Mouse (Mus musculus): ENCODE data around the gene Ugdh.

The Ugdh gene

GRCm38 (mm10) chr5:65428321-65428720, 7.4 kb downstream of the Ugdh start:
- no peak for DNase-seq (ENCODE audit: low spot score)

DNA sequence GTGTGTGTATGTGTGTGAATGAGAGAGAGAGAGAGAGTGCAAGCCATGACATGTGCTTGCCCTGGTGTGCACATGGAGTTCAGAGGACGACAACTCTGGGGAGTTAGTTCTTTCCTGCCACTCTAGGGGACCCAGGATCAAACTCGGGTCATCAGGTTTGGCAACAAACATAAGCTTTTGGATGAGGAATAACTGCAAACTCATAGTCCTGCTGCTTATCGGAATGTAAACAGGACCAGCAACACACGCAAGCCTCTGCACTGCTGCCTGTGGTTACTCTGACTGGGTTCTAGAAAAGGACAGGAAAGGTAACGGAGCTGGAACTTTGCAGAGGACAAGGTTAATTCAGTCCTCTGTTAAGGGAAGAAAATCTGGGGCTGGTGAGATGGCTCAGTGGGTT, 10.5 kb downstream of the Ugdh start:
- no peak for DNase-seq (ENCODE audit: low spot score)

GRCm38 (mm10) chr5:65424215-65424614, 11.5 kb downstream of the Ugdh start:
- DNase-seq (ENCODE audit: low spot score): no peak

DNA sequence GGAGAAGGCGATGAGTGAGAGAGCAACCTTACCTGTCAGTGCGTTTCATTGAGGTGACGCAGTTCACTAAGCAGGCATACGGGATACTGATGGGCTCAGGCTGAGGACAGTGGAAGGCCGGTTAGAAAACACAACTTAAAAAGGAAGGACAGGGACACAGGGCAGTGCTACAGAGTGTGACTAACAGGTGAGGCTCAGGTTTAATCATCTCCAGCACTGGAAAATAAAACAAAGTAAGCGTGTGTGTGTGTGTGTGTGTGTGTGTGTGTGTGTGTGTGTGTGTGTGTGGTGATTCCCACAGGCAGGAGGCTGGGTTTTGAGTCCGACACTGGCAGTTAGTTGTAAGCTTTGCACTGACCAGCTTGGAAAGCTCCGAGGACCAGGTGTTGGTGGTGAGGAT, 12.9 kb downstream of the Ugdh start:
- no peak for DNase-seq (ENCODE audit: low spot score)

- DNase-seq (ENCODE audit: low spot score): no peak
Measured at GRCm38 (mm10) chr5:65420822-65421221, 14.9 kb downstream of the Ugdh start.

DNA sequence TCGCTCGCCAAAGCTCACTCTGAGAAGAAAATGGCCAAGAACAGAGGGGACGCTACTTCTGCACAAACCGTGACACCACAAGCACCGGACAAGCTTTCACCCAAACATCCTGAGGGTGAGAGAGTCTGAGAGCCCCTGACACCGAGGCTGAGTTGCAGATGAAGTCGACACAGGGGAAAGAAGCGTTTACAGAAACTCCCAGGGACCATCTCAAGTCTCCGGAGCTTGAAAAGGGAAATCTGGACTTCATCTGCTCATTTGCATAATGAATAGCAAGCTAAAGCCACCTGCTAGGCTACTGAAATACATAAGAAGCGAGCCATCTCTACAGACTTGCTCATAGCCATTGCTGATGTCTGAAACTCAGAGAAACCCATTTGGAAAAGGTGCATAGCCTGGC, 16.6 kb downstream of the Ugdh start:
- DNase-seq (ENCODE audit: low spot score): no peak

- peak; percentile 57 for DNase-seq (ENCODE audit: low spot score)
Measured at GRCm38 (mm10) chr5:65415653-65416458, 19.9 kb downstream of the Ugdh start.

- no peak for DNase-seq (ENCODE audit: low spot score)
Measured at GRCm38 (mm10) chr5:65407989-65408388, 27.8 kb downstream of the Ugdh start.

DNA sequence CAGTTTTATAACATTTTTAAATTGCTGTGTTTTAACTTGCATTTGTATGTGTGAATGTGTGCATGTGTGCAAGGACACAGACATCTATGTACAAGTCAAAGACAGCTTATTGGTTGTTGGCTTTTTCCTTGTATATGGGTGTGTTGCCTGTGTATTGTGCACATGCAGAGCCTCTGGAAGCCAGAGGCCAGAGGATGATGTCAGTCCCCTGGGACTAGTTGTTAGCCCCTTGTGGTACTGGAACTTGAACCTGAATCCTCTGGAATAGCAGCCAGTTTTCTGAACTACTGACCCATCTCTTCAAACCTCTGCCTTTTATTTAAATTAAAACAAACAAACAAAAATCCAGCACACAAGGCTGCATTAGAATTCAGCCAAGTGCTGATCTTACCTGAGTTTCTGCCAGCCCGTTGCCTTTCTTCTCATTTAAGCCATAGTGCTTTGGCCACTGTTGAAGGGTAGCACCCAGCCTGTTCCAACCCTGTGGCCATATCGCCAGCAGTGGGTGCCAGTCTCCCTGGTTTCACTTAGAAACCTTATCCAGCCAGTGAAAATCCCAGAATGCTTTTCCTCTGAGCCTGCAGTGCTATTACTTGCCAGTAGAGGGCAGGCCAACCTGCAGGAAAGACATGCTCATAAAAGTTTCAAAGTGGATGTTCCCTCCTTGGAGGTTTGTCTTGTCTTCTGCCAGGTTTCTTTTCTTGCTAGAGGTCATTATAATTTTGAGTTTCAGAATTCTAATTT, 34.3 kb downstream of the Ugdh start:
- DNase-seq (ENCODE audit: low spot score): peak; percentile 77

DNA sequence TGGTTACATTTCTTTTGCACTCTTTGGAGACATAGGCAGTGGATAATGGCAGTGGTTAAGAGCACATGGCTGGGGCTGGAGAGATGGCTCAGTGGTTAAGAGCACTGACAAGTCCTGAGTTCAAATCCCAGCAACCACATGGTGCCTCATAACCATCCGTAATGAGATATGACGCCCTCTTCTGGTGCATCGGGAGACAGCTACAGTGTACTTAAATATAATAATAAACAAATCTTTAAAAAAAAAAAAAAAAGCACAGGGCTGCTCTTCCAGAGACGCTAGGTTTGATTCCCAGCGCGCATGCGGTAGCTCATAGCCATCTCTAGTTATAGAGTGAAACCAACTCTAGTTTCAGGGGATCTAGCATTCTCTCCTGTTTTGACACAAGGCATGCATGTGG, 41.3 kb downstream of the Ugdh start:
- DNase-seq (ENCODE audit: low spot score): no peak

GRCm38 (mm10) chr5:65391753-65392152, 44.0 kb downstream of the Ugdh start:
- DNase-seq (ENCODE audit: low spot score): no peak

DNA sequence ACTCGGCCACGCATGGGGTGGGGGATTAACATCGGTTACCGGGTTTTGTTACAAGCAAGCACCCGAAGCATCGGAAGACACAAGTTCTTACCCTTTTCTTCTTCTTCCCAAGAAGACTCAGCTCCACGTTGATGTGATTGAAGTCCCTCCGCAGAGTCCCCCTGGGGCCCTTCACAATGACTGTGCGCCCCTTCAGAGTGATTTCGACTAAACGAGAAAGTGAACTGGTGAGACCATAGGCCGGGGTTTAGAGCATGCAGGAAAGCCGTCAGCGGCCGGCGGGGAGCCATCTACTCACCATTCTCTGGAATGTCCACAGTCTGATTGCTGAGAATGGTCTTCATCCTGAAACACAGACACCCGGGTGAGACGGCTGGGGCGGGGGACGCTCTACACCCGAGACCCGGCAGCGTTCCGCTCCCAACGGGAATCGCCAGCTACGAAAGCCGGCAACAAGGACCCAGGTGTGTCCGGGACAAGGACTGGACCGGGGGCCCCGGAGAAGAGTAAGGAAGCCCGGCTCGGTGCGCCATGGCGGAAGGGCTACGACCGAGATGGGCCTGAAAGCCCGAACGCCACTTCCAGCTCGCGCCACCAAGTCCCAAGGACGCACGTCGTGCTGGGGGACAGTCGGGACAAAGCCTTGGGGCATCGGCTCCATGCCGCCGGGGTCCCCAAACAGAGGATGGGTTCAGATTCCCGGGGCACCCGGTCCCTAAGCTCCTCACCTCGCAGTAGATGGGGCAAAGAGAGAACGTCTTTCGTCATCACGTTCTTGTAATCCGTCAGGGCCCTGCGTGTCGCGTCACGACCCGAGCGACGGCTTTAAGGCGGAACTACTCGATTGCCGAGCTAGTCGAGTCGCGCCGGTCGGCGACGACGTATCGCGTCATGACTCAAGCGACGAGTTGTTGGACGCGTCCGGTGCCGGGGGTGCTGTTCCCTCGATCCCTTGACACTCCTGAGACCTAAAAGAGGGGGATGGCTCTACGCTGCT, 44.8 kb downstream of the Ugdh start, which contains the start of the genes Rpl9 and Lias:
Gene Rpl9, minus strand, starts transcription at position 797 of the 997 bp plus-strand sequence.
Gene Lias, plus strand, starts transcription at position 850 of the 997 bp plus-strand sequence.
- peak; percentile 99 for DNase-seq (ENCODE audit: low spot score)

DNA sequence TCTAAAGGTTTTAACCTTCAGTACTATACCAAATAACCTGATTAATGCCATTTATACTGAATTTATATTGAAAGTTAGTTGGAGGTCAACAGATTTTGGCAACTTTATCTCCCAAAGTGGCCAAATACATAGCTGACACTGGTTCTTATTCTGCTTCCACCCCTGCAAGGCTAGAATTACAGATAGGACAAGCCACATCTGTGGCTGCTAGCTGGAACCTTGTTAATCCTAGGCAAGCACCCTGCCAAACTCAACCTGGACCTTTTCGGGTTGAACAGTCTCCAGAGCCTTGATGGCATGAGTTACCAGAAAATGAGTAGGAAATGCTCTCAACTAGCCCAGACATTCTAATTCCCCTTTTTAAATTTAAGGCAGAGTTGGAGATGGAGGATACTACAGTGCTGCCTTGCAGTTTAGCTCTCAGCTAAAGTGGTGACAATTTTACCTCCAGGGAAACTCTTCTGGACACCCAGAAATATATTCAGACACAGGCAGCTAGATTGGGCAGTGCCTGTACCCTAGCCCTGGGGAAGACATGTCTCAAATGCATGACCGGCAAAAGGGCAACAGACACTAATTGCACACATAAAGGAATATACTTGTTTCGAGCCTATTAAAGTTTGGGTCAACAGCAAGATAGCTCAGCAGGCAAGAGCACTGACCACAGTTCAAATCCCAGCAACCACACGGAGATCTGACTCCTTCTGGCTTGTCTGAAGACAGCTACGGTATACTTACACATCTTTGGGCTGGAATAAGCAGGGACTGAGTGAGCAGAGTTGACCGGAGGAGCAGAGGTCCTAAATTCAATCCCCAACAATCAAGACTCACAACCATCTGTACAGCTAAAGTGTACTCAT, 48.5 kb downstream of the Ugdh start:
- DNase-seq (ENCODE audit: low spot score): no peak

DNA sequence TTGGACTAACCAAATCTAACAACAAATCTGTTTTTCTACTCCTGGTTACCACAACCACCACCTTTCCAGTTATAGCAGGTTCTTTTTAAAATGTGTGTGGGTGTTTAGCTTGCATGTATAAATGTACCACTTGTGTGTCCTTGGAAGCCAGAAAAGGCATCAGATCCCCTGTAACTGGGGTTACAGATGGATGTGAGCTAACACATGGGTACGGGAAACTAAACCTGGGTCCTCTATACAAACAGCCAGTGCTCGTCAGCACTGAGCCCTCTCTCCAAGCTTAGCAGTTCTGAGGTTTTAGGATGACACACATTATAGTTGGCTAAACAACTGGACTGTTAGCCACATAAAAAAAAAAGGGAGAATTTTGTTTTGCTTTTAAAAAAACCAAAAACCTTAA, 50.0 kb downstream of the Ugdh start:
- DNase-seq (ENCODE audit: low spot score): no peak

DNA sequence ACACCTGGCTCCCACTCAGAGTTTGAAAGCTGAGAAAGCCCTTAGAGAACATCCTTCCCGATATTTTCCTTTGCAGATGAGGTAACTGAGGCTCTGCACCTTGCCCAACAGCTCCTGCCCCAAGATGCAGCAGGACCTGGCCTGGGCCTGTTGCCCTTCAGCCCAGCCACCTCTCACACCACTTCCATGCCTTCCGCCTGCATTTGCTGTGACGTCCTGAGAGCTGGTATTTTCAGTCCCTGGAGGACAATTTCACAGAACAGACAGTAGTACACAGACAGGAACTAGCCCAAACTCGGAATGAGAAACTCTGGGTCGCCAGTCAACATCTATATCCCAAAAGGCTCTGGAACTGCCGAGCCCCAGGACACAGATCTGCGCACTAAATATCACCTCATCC, 61.0 kb downstream of the Ugdh start:
- DNase-seq (ENCODE audit: low spot score): no peak

- no peak for DNase-seq (ENCODE audit: low spot score)
Measured at GRCm38 (mm10) chr5:65371551-65371950, 64.2 kb downstream of the Ugdh start.

DNA sequence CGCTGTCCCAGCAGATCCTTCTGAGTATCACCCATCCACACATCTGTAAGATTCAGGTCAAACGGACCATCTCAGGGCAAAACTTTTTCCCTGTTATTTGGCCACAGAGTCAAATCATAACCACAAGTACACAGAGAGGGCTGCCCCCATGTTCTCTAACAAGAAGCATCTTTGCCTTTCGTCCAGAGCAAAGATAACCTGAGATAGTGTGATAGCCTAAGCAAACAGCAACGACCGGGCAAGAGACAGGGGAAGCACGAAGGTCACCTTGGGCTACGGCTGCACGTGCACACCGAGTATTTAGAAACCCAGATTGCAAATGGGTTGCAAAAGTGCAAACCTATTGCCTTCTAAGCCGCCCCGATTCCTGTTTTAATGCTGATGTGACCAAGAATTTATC, 67.9 kb downstream of the Ugdh start:
- no peak for DNase-seq (ENCODE audit: low spot score)

Measured in ovary, adult 18-20 months (tissue).